Mouse (Mus musculus) MEL (cell line): ENCODE results near the gene Fam166b.

ENCODE experiments used
- BHLHE40 ChIP-seq: IDR thresholded peaks from 2 replicates; pipeline ENCODE4 v1.6.1; 2012; ENCODE audit warnings: low read depth, mild to moderate bottlenecking, inconsistent platforms, low read length, improper control_type of control experiment, borderline replicate concordance
- CTCF ChIP-seq, 3 experiments: IDR thresholded peaks in 2 of 3; conservative IDR thresholded peaks in 1 of 3; 2 replicates each; pipeline ENCODE4 v1.5.1; 2011 to 2012; ENCODE audit warnings: low read length in 3 of 3, low read depth in 2 of 3, mild to moderate bottlenecking in 2 of 3, improper control_type of control experiment in 1 of 3, inconsistent platforms in 1 of 3, mixed read lengths in 1 of 3, moderate library complexity in 1 of 3; ENCODE audit not compliant: control insufficient read depth in 1 of 3, insufficient read depth in 1 of 3, poor library complexity in 1 of 3, severe bottlenecking in 1 of 3
- E2F4 ChIP-seq: IDR thresholded peaks from 2 replicates; pipeline ENCODE4 v1.6.1; 2011; ENCODE audit warnings: low read depth, low read length, improper control_type of control experiment, borderline replicate concordance
- EP300 ChIP-seq, 2 experiments: IDR thresholded peaks; 2 replicates each; pipeline ENCODE4 v1.6.1; 2011; ENCODE audit warnings: improper control_type of control experiment in 2 of 2, low read length in 2 of 2, low read depth in 1 of 2, mild to moderate bottlenecking in 1 of 2
- KAT2A ChIP-seq: conservative IDR thresholded peaks from 2 replicates; pipeline ENCODE4 v1.6.1; 2012; ENCODE audit warnings: low read depth, low read length, improper control_type of control experiment, inconsistent platforms
- MAFK ChIP-seq: IDR thresholded peaks from 2 replicates; pipeline ENCODE4 v1.6.1; 2011; ENCODE audit warnings: low read depth, mild to moderate bottlenecking, low read length, improper control_type of control experiment, borderline replicate concordance
- MAX ChIP-seq: IDR thresholded peaks from 2 replicates; pipeline ENCODE4 v1.6.1; 2011; ENCODE audit warnings: low read length, improper control_type of control experiment
- MEF2A ChIP-seq: IDR thresholded peaks from 2 replicates; pipeline ENCODE4 v1.6.1; 2014; ENCODE audit warnings: low read depth, mild to moderate bottlenecking, inconsistent platforms, low read length, improper control_type of control experiment; ENCODE audit not compliant: poor library complexity, insufficient replicate concordance, severe bottlenecking; ENCODE audit errors: extremely low read depth
- NRF1 ChIP-seq: IDR thresholded peaks from 2 replicates; pipeline ENCODE4 v1.6.1; 2014; ENCODE audit warnings: low read depth, mild to moderate bottlenecking, inconsistent platforms, low read length, improper control_type of control experiment, moderate library complexity; ENCODE audit not compliant: poor library complexity, insufficient read depth, severe bottlenecking
- POLR2A ChIP-seq, 2 experiments: IDR thresholded peaks; 2 replicates each; pipeline ENCODE4 v1.6.1; 2011 to 2012; ENCODE audit warnings: low read length in 2 of 2, mild to moderate bottlenecking in 2 of 2, control low read depth in 1 of 2, improper control_type of control experiment in 1 of 2, low read depth in 1 of 2, moderate library complexity in 1 of 2; ENCODE audit not compliant: control insufficient read depth in 1 of 2, insufficient read depth in 1 of 2, poor library complexity in 1 of 2
- POLR2AphosphoS2 ChIP-seq: IDR thresholded peaks from 2 replicates; pipeline ENCODE4 v1.6.1; 2011; ENCODE audit warnings: low read length, improper control_type of control experiment
- TCF12 ChIP-seq: IDR thresholded peaks from 2 replicates; pipeline ENCODE4 v1.6.1; 2014; ENCODE audit warnings: low read depth, mild to moderate bottlenecking, inconsistent platforms, low read length, improper control_type of control experiment, moderate library complexity
- USF1 ChIP-seq: IDR thresholded peaks from 2 replicates; pipeline ENCODE4 v1.6.1; 2014; ENCODE audit warnings: low read depth, mild to moderate bottlenecking, inconsistent platforms, low read length, improper control_type of control experiment, moderate library complexity

- no peak for TF ChIP-seq POLR2A (IDR thresholded peaks at IDR 0.05; ENCODE audit: control insufficient read depth in 1 of 2, insufficient read depth in 1 of 2, low read depth in 1 of 2, low read length in 2 of 2, poor library complexity in 1 of 2)
- no peak for TF ChIP-seq USF1
- no peak for TF ChIP-seq MAX
- TF ChIP-seq EP300 (IDR thresholded peaks at IDR 0.05; ENCODE audit: low read depth in 1 of 2, low read length in 2 of 2): no peak
- no peak for TF ChIP-seq E2F4
- TF ChIP-seq CTCF (IDR thresholded peaks at IDR 0.05 in 2 of 3, conservative IDR thresholded peaks at IDR 0.05 in 1 of 3; ENCODE audit: control insufficient read depth in 1 of 3, insufficient read depth in 1 of 3, low read depth in 2 of 3, low read length in 3 of 3, poor library complexity in 1 of 3, severe bottlenecking in 1 of 3): no peak
- no peak for TF ChIP-seq TCF12
- no peak for TF ChIP-seq NRF1
- no peak for TF ChIP-seq MEF2A
- no peak for TF ChIP-seq MAFK
- no peak for TF ChIP-seq BHLHE40
- TF ChIP-seq POLR2AphosphoS2: no peak
- TF ChIP-seq KAT2A: no peak
Measured at GRCm38 (mm10) chr4:43398014-43398413, 30.9 kb downstream of the Fam166b start.
